Mouse (Mus musculus): ENCODE data around the gene Pcca.

- TF ChIP-seq CTCF (IDR thresholded peaks at IDR 0.05) (no peak), EP300 (IDR thresholded peaks at IDR 0.05; ENCODE audit: insufficient read depth, low read depth, low read length) (no peak), POLR2A (IDR thresholded peaks at IDR 0.05; ENCODE audit: insufficient read depth, low read depth, low read length) (no peak)
These were observed 379.5 kb downstream of the Pcca start, which contains the start of gene Ggact for GRCm38 (mm10) chr14:122913657-122914056.
